Mouse (Mus musculus) ES-Bruce4 (cell line): ENCODE measurements at regions not wholly inside any gene's neighbourhood (a gene's known extent, or its start where the extent isn't known, plus 50 kb on each side); places are given as distances from the start of the nearest gene placed in this dataset.

ENCODE experiments used
- CTCF ChIP-seq: IDR thresholded peaks from one replicate; pipeline ENCODE4 v1.8.1; 2011; ENCODE audit warnings: low read depth, low read length
- EP300 ChIP-seq: IDR thresholded peaks from 2 replicates; pipeline ENCODE4 v1.6.1; 2011; ENCODE audit warnings: low read depth, low read length; ENCODE audit not compliant: insufficient read depth
- POLR2A ChIP-seq: IDR thresholded peaks from one replicate; pipeline ENCODE4 v1.8.1; 2011; ENCODE audit warnings: low read length; ENCODE audit not compliant: insufficient read depth

GRCm38 (mm10) chr9:42182400-42182799 lies 58.3 kb upstream of the Sorl1 start:
- TF ChIP-seq POLR2A: no peak
- no peak for TF ChIP-seq CTCF
- TF ChIP-seq EP300: no peak
